Mouse (Mus musculus) forebrain, embryonic 15.5 days (tissue): ENCODE results near the gene Rell1. TPM values are rescaled to one million over a fixed set of nuclear protein-coding genes. Genes with fewer than 3 reads are reported as not detected.

Experiments used
- ATAC-seq: fragments of 200-750 bp; cut with Nextera tagmentation; replicated peaks from 2 replicates; pipeline ENCODE4 v1.8.0; 2017; ENCODE audit warnings: mild to moderate bottlenecking, moderate TSS enrichment, moderate library complexity
- H3K27ac ChIP-seq: fragments of 300-500 bp; sonication (generic); replicated peaks from 2 replicates; pipeline ENCODE4 v1.5.1; 2015; ENCODE audit warnings: mild to moderate bottlenecking, inconsistent platforms
- H3K27me3 ChIP-seq: fragments of 300-500 bp; sonication (generic); 2 replicates; pipeline ENCODE4 v1.6.1; 2015; ENCODE audit warnings: inconsistent platforms
- H3K36me3 ChIP-seq: fragments of 300-500 bp; sonication (generic); 2 replicates; pipeline ENCODE4 v1.6.1; 2015; ENCODE audit warnings: mild to moderate bottlenecking, inconsistent platforms
- H3K4me1 ChIP-seq: fragments of 300-500 bp; sonication (generic); 2 replicates; pipeline ENCODE4 v1.6.1; 2015; ENCODE audit warnings: inconsistent platforms
- H3K4me2 ChIP-seq: fragments of 300-500 bp; sonication (generic); replicated peaks from 2 replicates; pipeline ENCODE4 v1.6.1; 2015; ENCODE audit warnings: mild to moderate bottlenecking, inconsistent platforms
- H3K4me3 ChIP-seq: fragments of 300-500 bp; sonication (generic); 2 replicates; pipeline ENCODE4 v1.5.1; 2015; ENCODE audit warnings: mild to moderate bottlenecking, inconsistent platforms
- H3K9ac ChIP-seq: fragments of 300-500 bp; sonication (generic); replicated peaks from 2 replicates; pipeline ENCODE4 v1.6.1; 2015; ENCODE audit warnings: mild to moderate bottlenecking, inconsistent platforms
- H3K9me3 ChIP-seq: fragments of 300-500 bp; sonication (generic); 2 replicates; pipeline ENCODE4 v1.6.1; 2016; ENCODE audit warnings: inconsistent platforms
- WGBS: fragments of 180-500 bp; shearing (Covaris S2); methylation state at CpG from one replicate; pipeline ENCODE4 v1.1.7; 2015; ENCODE audit warnings: mixed read lengths; 5-methylcytosine and 5-hydroxymethylcytosine counted together
- polyA plus RNA-seq: library from polyadenylated mRNA; unstranded; fragments of >200 nt; fragmentation: Nextera tagmentation; extraction: Ambion mirVana; gene quantifications from 2 replicates; pipeline ENCODE4 v1.2.1, GENCODE M21; 2015

The Rell1 gene
- polyA plus RNA-seq, 1 experiment from 2014 or later = 14.1 TPM

DNA sequence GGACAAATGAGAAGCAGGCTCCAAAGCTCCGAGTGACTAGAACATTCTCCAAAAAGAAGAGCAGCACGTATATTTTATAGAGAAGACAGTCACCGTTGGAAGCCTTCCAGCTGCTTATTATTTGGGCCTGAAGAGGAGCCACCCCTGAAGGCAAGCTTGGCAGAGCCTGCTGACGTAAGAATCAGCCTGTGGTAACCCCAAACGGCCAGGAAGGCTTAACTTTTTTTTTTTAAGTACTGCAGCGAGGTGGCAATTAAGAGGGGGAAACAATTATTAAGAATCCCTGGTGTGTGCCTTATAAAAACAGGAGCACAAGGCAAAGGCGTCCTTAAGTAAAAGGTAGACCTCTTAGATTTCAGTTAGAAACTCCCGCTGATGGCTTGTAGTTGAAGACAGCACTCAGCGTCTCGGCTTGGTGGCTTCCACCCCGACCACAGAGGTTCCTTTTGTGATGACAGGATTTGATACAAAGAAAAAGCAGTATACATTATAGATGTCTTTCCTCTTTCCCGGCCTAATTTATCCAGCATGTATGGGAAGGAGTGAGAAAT is 1.0 kb downstream of the Rell1 start:
- no peak for ATAC-seq
- Histone ChIP-seq H3K4me3 (peak overlapping the region; percentile 66), H3K27ac (no peak overlapping the region; the same call in 1 of the 2 replicates), H3K27me3 (no peaks in the 10 kb centered on the region), H3K4me2 (peak overlapping the region; percentile 82), H3K9ac (peak overlapping the region; percentile 66), H3K4me1 (peaks cover 17% of the 10 kb centered on the region), H3K9me3 (no peaks in the 10 kb centered on the region), H3K36me3 (no peaks in the 10 kb centered on the region)
- WGBS = under 1% methylated on average over 12 of the region's 12 CpGs

DNA sequence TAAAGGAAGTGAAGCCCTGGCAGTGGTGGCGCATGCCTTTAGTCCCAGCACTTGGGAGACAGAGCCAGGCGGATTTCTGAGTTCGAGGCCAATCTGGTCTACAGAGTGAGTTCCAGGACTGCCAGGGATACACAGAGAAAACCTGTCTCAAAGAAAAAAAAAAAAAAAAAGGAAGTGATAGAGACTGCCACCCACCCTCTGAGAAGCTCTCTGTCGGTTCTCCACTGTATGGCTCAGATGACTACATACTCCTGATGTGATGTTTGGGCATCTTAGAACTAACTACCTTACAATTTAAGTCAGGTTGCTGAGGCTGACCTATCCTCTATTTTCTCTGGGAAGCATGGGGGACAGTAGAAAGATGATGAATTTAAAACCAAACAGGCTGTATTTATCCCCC is 2.3 kb downstream of the Rell1 start:
- ATAC-seq = no peak
- no peak overlapping the region for H3K9ac ChIP-seq
- no peak overlapping the region for H3K27ac ChIP-seq
- no peaks in the 10 kb centered on the region for H3K9me3 ChIP-seq
- H3K4me3 ChIP-seq = no peak overlapping the region
- H3K4me1 ChIP-seq = peaks cover 17% of the 10 kb centered on the region
- WGBS = 79% methylated on average over 4 of the region's 4 CpGs
- H3K27me3 ChIP-seq = no peaks in the 10 kb centered on the region
- H3K36me3 ChIP-seq = no peaks in the 10 kb centered on the region
- no peak overlapping the region for H3K4me2 ChIP-seq

GRCm38 (mm10) chr5:63965946-63966345 is 2.8 kb downstream of the Rell1 start:
- 89% methylated on average over 1 of the region's 1 CpGs for WGBS
- Histone ChIP-seq H3K9me3 (no peaks in the 10 kb centered on the region), H3K4me2 (no peak overlapping the region)

GRCm38 (mm10) chr5:63964576-63964975 is 4.1 kb downstream of the Rell1 start:
- H3K27me3 ChIP-seq = no peaks in the 10 kb centered on the region
- no peaks in the 10 kb centered on the region for H3K36me3 ChIP-seq
- 74% methylated on average over 8 of the region's 8 CpGs for WGBS
- no peak overlapping the region for H3K9ac ChIP-seq
- ATAC-seq = no peak
- H3K4me1 ChIP-seq = peaks cover 14% of the 10 kb centered on the region
- H3K4me2 ChIP-seq = no peak overlapping the region
- H3K9me3 ChIP-seq = no peaks in the 10 kb centered on the region
- H3K27ac ChIP-seq = no peak overlapping the region
- H3K4me3 ChIP-seq = no peak overlapping the region

More at GRCm38 (mm10) chr5:63965946-63966345, 2.8 kb downstream of the Rell1 start:
- H3K27me3 ChIP-seq = no peaks in the 10 kb centered on the region
- H3K4me1 ChIP-seq = peaks cover 17% of the 10 kb centered on the region
- no peak for ATAC-seq
- H3K4me3 ChIP-seq = no peak overlapping the region
- H3K27ac ChIP-seq = no peak overlapping the region
- no peaks in the 10 kb centered on the region for H3K36me3 ChIP-seq
- no peak overlapping the region for H3K9ac ChIP-seq

GRCm38 (mm10) chr5:63961726-63962125 is 7.0 kb downstream of the Rell1 start:
- no peak for ATAC-seq
- no peak overlapping the region for H3K9ac ChIP-seq
- H3K4me1 ChIP-seq = peaks cover under 1% of the 10 kb centered on the region; the same call in 1 of the 2 replicates
- no peaks in the 10 kb centered on the region for H3K27me3 ChIP-seq
- WGBS = 85% methylated on average over 10 of the region's 10 CpGs
- no peak overlapping the region for H3K4me2 ChIP-seq
- H3K36me3 ChIP-seq = no peaks in the 10 kb centered on the region
- H3K9me3 ChIP-seq = no peaks in the 10 kb centered on the region
- H3K27ac ChIP-seq = no peak overlapping the region
- no peak overlapping the region for H3K4me3 ChIP-seq

DNA sequence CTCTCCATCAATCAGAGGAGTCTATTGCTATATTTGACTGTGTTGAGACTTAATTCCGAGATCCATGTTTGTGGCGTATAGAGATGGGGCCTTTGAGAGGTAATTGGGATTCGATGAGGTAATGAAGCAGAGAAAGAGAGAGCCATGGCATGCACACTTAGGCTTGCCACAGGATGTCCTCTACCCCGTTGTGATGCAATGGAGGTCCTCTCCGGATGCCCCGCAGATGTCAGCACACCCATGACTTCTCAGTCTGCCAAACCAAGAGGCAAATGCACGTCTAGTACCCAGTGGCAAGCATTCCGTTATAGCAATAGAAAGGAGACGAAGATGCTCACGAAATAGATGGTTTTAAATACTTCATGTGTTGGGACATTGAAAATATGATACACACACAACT is 8.1 kb downstream of the Rell1 start:
- H3K9me3 ChIP-seq = no peaks in the 10 kb centered on the region
- H3K9ac ChIP-seq = no peak overlapping the region
- H3K27me3 ChIP-seq = no peaks in the 10 kb centered on the region
- no peak overlapping the region for H3K27ac ChIP-seq
- 94% methylated on average over 10 of the region's 10 CpGs for WGBS
- H3K4me3 ChIP-seq = no peak overlapping the region
- H3K4me1 ChIP-seq = no peaks in the 10 kb centered on the region
- H3K36me3 ChIP-seq = no peaks in the 10 kb centered on the region
- H3K4me2 ChIP-seq = no peak overlapping the region
- ATAC-seq = no peak

DNA sequence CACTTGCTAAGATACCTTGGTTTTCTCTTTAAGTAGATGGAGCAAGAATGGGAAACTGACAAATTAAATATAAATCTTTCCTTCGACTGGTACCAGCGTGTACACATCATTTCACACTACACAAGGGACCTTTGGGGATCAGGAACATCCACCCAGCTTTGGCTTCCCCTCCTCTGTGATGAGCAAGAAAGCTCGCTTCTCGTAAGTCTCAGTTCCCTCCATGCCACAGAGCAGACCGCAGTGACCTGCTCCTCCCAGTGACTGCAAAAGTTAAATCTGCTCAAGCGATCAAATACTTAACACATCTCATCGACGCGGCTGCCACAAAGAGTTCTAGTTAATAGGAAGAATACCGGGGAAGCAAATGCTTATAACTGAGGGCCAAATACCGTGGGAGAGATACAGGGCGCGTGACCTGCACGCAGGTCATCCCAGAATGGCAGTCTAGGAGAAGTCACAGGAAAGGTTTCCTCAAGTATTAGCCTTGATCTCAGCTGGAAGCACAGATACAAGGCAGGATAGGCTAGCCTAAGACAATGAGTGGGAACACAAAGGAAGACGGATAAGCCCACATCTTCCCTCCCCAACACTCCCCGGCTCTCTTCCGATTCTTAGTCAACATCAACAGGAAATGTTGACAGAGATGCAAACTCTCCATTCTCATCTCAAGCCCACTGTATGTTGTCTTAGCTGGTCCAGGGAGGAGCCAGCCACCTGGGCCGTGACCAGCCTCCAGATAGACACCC is 9.6 kb downstream of the Rell1 start:
- Histone ChIP-seq H3K4me2 (no peak overlapping the region), H3K4me1 (no peaks in the 10 kb centered on the region), H3K4me3 (no peak overlapping the region), H3K9ac (no peak overlapping the region), H3K9me3 (no peaks in the 10 kb centered on the region), H3K27me3 (no peaks in the 10 kb centered on the region), H3K27ac (no peak overlapping the region), H3K36me3 (no peaks in the 10 kb centered on the region)
- no peak for ATAC-seq
- WGBS = 79% methylated on average over 18 of the region's 18 CpGs

GRCm38 (mm10) chr5:63957607-63958006 is 11.1 kb downstream of the Rell1 start:
- no peak overlapping the region for H3K4me3 ChIP-seq
- H3K27me3 ChIP-seq = no peaks in the 10 kb centered on the region
- H3K4me2 ChIP-seq = no peak overlapping the region
- 72% methylated on average over 8 of the region's 8 CpGs for WGBS
- no peak overlapping the region for H3K9ac ChIP-seq
- H3K4me1 ChIP-seq = no peaks in the 10 kb centered on the region
- no peaks in the 10 kb centered on the region for H3K36me3 ChIP-seq
- ATAC-seq = peak; percentile 31; the same call in 1 of the 2 replicates
- H3K9me3 ChIP-seq = no peaks in the 10 kb centered on the region
- no peak overlapping the region for H3K27ac ChIP-seq

DNA sequence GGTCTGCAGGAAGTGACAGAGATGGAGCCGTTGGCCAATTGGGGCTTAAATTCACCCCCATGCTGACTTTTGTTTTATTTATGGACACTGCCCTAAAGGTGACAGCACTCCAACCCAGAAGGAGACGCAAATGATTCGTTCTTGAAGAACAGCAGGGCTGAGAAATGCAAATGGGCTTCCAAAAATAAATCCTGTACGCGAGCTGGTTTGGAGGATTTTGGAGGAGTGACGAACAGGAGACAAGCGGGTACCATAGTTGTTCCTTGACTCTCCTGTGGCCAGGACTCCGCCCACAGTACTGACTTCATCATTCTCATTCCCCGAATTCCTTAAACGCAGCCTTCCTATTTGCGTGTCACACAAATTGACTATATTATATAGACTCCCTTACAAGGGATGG is 12.3 kb downstream of the Rell1 start:
- WGBS = 91% methylated on average over 11 of the region's 11 CpGs
- Histone ChIP-seq H3K9me3 (no peaks in the 10 kb centered on the region), H3K27ac (no peak overlapping the region), H3K27me3 (no peaks in the 10 kb centered on the region), H3K36me3 (no peaks in the 10 kb centered on the region), H3K4me2 (no peak overlapping the region), H3K9ac (no peak overlapping the region), H3K4me3 (no peak overlapping the region), H3K4me1 (no peaks in the 10 kb centered on the region; the same call in 1 of the 2 replicates)
- no peak for ATAC-seq

DNA sequence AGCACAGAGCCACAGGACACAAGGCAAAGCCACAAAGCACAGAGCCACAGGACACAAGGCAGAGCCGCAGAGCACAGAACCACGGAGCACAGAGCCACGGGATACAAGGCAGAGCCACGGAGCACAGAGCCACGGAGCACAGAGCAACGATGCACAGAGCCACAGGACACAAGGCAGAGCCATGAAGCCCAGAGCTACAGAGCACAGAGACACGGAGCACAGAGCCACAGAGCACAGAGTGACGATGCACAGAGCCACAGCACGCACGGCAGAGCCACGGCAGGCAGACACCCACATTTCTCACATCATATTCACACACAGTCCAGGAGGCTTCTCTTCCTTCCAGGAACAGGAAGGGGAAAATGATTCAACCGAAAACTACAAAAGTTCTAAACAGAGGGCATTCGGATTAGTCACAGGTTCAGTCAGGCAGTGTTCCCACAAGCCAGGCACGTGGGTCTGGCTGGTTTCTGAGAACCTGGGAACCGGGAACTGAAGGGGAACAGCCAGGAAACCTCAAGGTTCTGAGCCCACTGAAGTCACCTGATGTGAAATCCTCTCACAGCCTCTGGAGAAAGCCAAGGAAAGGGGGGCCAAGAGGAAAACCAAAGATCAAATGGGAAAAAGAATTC is 15.2 kb downstream of the Rell1 start:
- 96% methylated on average over 15 of the region's 15 CpGs for WGBS
- Histone ChIP-seq H3K27ac (no peak overlapping the region), H3K27me3 (no peaks in the 10 kb centered on the region)

DNA sequence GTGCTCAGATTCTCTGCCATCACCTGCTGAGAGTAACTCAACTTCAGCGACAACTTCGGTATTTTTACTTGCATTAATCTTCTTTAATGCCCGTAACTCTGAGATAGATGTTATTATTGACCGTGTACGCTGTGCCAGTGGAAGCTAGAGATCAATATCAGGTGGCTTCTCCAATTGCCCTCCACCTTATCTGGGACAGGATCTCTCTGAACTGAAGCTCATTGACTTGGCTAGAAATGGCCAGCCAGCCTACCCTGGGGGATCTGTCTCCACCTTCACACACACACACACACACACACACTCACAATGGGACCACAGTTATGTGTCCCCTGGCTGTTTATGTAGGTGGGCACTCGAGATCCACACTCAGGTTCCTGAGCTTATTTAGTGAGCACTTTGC is 16.7 kb downstream of the Rell1 start:
- ATAC-seq = no peak
- H3K4me1 ChIP-seq = no peaks in the 10 kb centered on the region; the same call in 1 of the 2 replicates
- H3K36me3 ChIP-seq = no peaks in the 10 kb centered on the region
- 89% methylated on average over 6 of the region's 6 CpGs for WGBS
- no peak overlapping the region for H3K4me2 ChIP-seq
- no peak overlapping the region for H3K4me3 ChIP-seq
- H3K27me3 ChIP-seq = no peaks in the 10 kb centered on the region
- H3K9ac ChIP-seq = no peak overlapping the region
- no peak overlapping the region for H3K27ac ChIP-seq
- no peaks in the 10 kb centered on the region for H3K9me3 ChIP-seq

More for the DNA sequence above, 15.2 kb downstream of the Rell1 start:
- no peak for ATAC-seq
- no peak overlapping the region for H3K9ac ChIP-seq
- no peak overlapping the region for H3K4me2 ChIP-seq
- no peaks in the 10 kb centered on the region for H3K9me3 ChIP-seq
- H3K36me3 ChIP-seq = no peaks in the 10 kb centered on the region
- no peak overlapping the region for H3K4me3 ChIP-seq
- H3K4me1 ChIP-seq = no peaks in the 10 kb centered on the region; the same call in 1 of the 2 replicates

- Histone ChIP-seq H3K9me3 (no peaks in the 10 kb centered on the region), H3K4me3 (no peak overlapping the region), H3K9ac (no peak overlapping the region), H3K36me3 (no peaks in the 10 kb centered on the region), H3K27ac (no peak overlapping the region), H3K4me2 (no peak overlapping the region), H3K4me1 (no peaks in the 10 kb centered on the region; the same call in 1 of the 2 replicates), H3K27me3 (no peaks in the 10 kb centered on the region)
- ATAC-seq = no peak
- WGBS = 83% methylated on average over 11 of the region's 11 CpGs
Measured at GRCm38 (mm10) chr5:63951421-63951911, 17.2 kb downstream of the Rell1 start.
